Comparison of ENCODE assay signal across 18 mouse cellular contexts in the genomic region with DNA sequence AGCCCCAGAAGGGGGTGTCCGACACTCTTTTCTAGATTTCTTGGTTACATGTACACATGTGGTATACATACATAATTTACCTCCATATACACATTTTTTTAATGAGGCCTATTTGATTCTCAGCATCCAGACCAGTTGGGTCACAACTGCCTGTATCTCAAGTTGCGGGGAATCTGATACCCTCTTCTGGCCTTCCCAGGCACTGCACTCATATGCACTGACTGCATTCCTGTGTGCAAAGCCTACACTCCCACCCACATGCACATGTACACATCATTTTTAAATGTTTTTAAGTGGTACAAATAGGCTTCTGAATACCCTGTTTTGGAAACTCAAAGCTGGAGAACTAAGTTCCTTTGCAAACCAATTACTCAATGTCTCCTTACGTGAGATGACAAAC. TPM values are rescaled to one million over a fixed set of nuclear protein-coding genes. Genes with fewer than 3 reads are reported as not detected.
A peak's percentile ranks its signal among the peaks of the same experiment; 100 is the strongest.
DNase-seq lines count a peak whose midpoint lies in the region; ATAC-seq and TF ChIP-seq lines count a peak whose summit lies in the region.
"Had no signal": no experiment of that assay in that cellular context is flagged by ENCODE, and none has a peak within 500 bp of the region (broad histone marks: within the 10 kb centered on the region; RNA-seq: fewer than 3 reads in every experiment).

No protein-coding gene starts in this region.

- H3K36me3 ChIP-seq in liver, postnatal 0 days (replicated peaks; ENCODE audit: insufficient read depth, low read length) = no peaks in the 10 kb centered on the region
- H3K36me3 ChIP-seq: embryonic facial prominence, embryonic 10.5 days; lung, embryonic 15.5 days; stomach, embryonic 15.5 days had no signal

- no peak overlapping the region for H3K27ac ChIP-seq in liver, postnatal 0 days (ENCODE audit: low read depth)
- H3K27ac ChIP-seq: embryonic facial prominence, embryonic 10.5 days; lung, embryonic 15.5 days; stomach, embryonic 15.5 days had no signal

- DNase-seq in liver, postnatal 0 days = no peak
- no peak for DNase-seq in liver
- DNase-seq in ES-CJ7 (ENCODE audit: low read depth, low spot score) = peak; percentile 9
- no peak for DNase-seq in MN1 (ENCODE audit: low spot score)
- no peak for DNase-seq in ovary, postnatal 10 days (ENCODE audit: low spot score)
- DNase-seq: cerebellum, postnatal 25 days; gastrocnemius, postnatal 10 days; retina, postnatal 1 day had no signal

- ATAC-seq in liver, postnatal 0 days = no peak
- peak; percentile 54 for ATAC-seq in CD4-positive, CD25-positive, alpha-beta regulatory T cell, adult 4 months
- ATAC-seq in megakaryocyte progenitor cell, adult 5-6 weeks (replicated peaks; ENCODE audit: poor library complexity) = peak; percentile 57; the same call in 1 of the 2 replicates
- ATAC-seq: forebrain, embryonic 16.5 days; hindbrain, embryonic 16.5 days had no signal

- no peaks in the 10 kb centered on the region for H3K9me3 ChIP-seq in liver, postnatal 0 days (ENCODE audit: low read length)
- H3K9me3 ChIP-seq: embryonic facial prominence, embryonic 10.5 days; lung, embryonic 15.5 days; stomach, embryonic 15.5 days had no signal

- H3K4me3 ChIP-seq in liver, postnatal 0 days (ENCODE audit: low read depth, low read length) = no peak overlapping the region
- H3K4me3 ChIP-seq: embryonic facial prominence, embryonic 10.5 days; erythroblast, embryonic 14.5 days; lung, embryonic 15.5 days; stomach, embryonic 15.5 days had no signal

- no peak overlapping the region for H3K4me2 ChIP-seq in liver, postnatal 0 days (ENCODE audit: low read depth, low read length)
- H3K4me2 ChIP-seq: heart, embryonic 11.5 days; lung, embryonic 15.5 days; stomach, embryonic 15.5 days had no signal

- TF ChIP-seq EP300 in liver, postnatal 0 days (IDR thresholded peaks at IDR 0.05; ENCODE audit: low read depth) = no peak

- H3K9ac ChIP-seq in liver, postnatal 0 days (replicated peaks) = no peak overlapping the region
- H3K9ac ChIP-seq: lung, embryonic 15.5 days; stomach, embryonic 15.5 days had no signal

- 89% methylated on average over 3 of the region's 3 CpGs for WGBS in liver, postnatal 0 days (ENCODE audit: insufficient replicate concordance)

- H3K27me3 ChIP-seq in liver, postnatal 0 days (ENCODE audit: insufficient read depth, low read length) = no peaks in the 10 kb centered on the region
- H3K27me3 ChIP-seq: stomach, embryonic 15.5 days had no signal

- H3K4me1 ChIP-seq in liver, postnatal 0 days (ENCODE audit: insufficient read depth) = no peaks in the 10 kb centered on the region
- H3K4me1 ChIP-seq: embryonic facial prominence, embryonic 10.5 days; stomach, embryonic 15.5 days had no signal

- TF ChIP-seq CTCF in liver, postnatal 0 days (IDR thresholded peaks at IDR 0.05; ENCODE audit: low read depth) = peak; percentile 17; the same call in 1 of the 2 replicates

RNA-seq across cellular contexts. Expression of a gene that starts 54.8 kb away (rescaled TPM):
- polyA plus RNA-seq in liver, postnatal 0 days (2015; fragmentation: Nextera tagmentation; extraction: Ambion mirVana) = 1.8 and 2.0 TPM in 2 replicates
- 10 to 100 TPM; 27.0 to 27.6 TPM for polyA plus RNA-seq in CD4-positive, CD25-positive, alpha-beta regulatory T cell, adult 4 months (2017; shearing (Covaris generic))
- total RNA-seq in megakaryocyte progenitor cell, adult 5-6 weeks (2015) = 0.10 and 0.25 TPM in 2 replicates
- total RNA-seq in megakaryocyte progenitor cell, adult 5-6 weeks (2017) = 0.20 TPM in 1 of 2 replicates, not detected in the other
- total RNA-seq: monocyte, adult 5-6 weeks had no signal
